Mouse (Mus musculus) heart, embryonic 13.5 days (tissue): ENCODE measurements around the gene Tub. TPM values are rescaled to one million over a fixed set of nuclear protein-coding genes. Genes with fewer than 3 reads are reported as not detected.

Experiments
- ATAC-seq: fragments of 200-750 bp; cut with Nextera tagmentation; 2 replicates; pipeline ENCODE4 v1.8.0; 2017; ENCODE audit warnings: moderate TSS enrichment; ENCODE audit not compliant: insufficient number of reproducible peaks, low FRiP score, low TSS enrichment; ENCODE audit errors: extremely low read depth
- H3K27ac ChIP-seq: fragments of 300-500 bp; sonication (generic); replicated peaks from 2 replicates; pipeline ENCODE4 v1.5.1; 2015; ENCODE audit warnings: moderate library complexity, mild to moderate bottlenecking, inconsistent platforms
- H3K27me3 ChIP-seq: fragments of 300-500 bp; sonication (generic); replicated peaks from 2 replicates; pipeline ENCODE4 v1.6.1; 2015; ENCODE audit warnings: mild to moderate bottlenecking, inconsistent platforms
- H3K36me3 ChIP-seq: fragments of 300-500 bp; sonication (generic); 2 replicates; pipeline ENCODE4 v1.6.1; 2015; ENCODE audit warnings: mild to moderate bottlenecking, inconsistent platforms
- H3K4me1 ChIP-seq: fragments of 300-500 bp; sonication (generic); 2 replicates; pipeline ENCODE4 v1.6.1; 2015; ENCODE audit warnings: inconsistent platforms
- H3K4me2 ChIP-seq: fragments of 300-500 bp; sonication (generic); 2 replicates; pipeline ENCODE4 v1.6.1; 2015; ENCODE audit warnings: inconsistent platforms, mild to moderate bottlenecking, moderate library complexity
- H3K4me3 ChIP-seq: fragments of 300-500 bp; sonication (generic); 2 replicates; pipeline ENCODE4 v1.5.1; 2015; ENCODE audit warnings: moderate library complexity, mild to moderate bottlenecking, inconsistent platforms
- H3K9ac ChIP-seq: fragments of 300-500 bp; sonication (generic); 2 replicates; pipeline ENCODE4 v1.6.1; 2015; ENCODE audit warnings: inconsistent platforms, mild to moderate bottlenecking, moderate library complexity
- H3K9me3 ChIP-seq: fragments of 300-500 bp; sonication (generic); 2 replicates; pipeline ENCODE4 v1.6.1; 2016; ENCODE audit warnings: inconsistent platforms
- WGBS: fragments of 180-500 bp; shearing (Covaris S2); methylation state at CpG from one replicate; pipeline ENCODE4 v1.1.7; 2015; ENCODE audit warnings: mixed read lengths; 5-methylcytosine and 5-hydroxymethylcytosine counted together
- polyA plus RNA-seq: library from polyadenylated mRNA; unstranded; fragments of >200 nt; fragmentation: Nextera tagmentation; extraction: Ambion mirVana; gene quantifications from 2 replicates; pipeline ENCODE4 v1.2.1, GENCODE M21; 2015

Tub gene
- polyA plus RNA-seq, 1 experiment from 2014 or later = 0.62 TPM

DNA sequence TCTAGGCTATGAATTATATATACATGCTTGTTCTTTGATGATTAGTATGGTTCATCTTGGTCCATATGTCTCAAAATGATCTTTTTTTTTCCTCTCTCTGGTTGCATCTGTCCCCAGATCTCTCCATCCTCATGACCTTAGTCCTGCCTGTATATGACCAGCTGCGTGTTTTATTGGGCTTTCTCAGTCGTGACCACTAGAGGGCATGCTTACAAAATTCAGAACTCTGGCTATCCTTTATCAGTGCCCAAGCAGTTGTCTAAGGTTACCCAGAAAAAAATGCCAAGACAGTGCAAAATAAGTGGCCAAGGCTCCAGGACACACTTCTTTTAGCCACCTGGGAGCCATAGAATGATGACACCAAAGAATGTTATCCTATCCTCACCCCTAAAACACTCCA is 6.1 kb upstream of the Tub start:
- H3K4me1 ChIP-seq = no peaks in the 10 kb centered on the region
- H3K36me3 ChIP-seq = peaks cover 69% of the 10 kb centered on the region
- no peaks in the 10 kb centered on the region for H3K9me3 ChIP-seq
- H3K27me3 ChIP-seq = peaks cover 12% of the 10 kb centered on the region
- H3K9ac ChIP-seq = no peak overlapping the region
- WGBS = 1% methylated on average over 2 of the region's 2 CpGs
- H3K27ac ChIP-seq = no peak overlapping the region
- H3K4me3 ChIP-seq = no peak overlapping the region
- H3K4me2 ChIP-seq = no peak overlapping the region
- no peak for ATAC-seq

DNA sequence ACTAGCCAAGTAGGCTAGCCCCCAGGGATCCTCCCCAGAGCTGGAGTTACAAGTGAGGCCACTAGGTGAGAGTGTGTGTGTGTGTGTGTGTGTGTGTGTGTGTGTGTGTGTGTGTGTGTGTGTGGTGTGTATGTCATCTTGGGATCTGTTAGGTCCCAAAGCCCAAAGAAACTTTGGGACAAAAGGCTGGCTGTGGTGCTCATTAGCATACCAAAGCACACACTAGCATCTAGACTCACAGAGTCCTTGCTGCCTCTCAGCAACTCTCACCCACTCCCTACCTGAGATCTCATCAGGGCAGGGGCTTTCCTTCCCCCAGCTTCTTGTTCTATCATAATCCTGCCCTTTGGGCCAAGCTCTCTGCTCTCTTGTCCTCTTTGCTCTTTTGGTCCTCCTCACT is 1.5 kb upstream of the Tub start:
- Histone ChIP-seq H3K4me1 (peaks cover 13% of the 10 kb centered on the region), H3K4me2 (no peak overlapping the region), H3K9ac (no peak overlapping the region), H3K4me3 (no peak overlapping the region), H3K27ac (no peak overlapping the region), H3K36me3 (peaks cover 24% of the 10 kb centered on the region), H3K27me3 (peaks cover 59% of the 10 kb centered on the region), H3K9me3 (no peaks in the 10 kb centered on the region)
- ATAC-seq = no peak

DNA sequence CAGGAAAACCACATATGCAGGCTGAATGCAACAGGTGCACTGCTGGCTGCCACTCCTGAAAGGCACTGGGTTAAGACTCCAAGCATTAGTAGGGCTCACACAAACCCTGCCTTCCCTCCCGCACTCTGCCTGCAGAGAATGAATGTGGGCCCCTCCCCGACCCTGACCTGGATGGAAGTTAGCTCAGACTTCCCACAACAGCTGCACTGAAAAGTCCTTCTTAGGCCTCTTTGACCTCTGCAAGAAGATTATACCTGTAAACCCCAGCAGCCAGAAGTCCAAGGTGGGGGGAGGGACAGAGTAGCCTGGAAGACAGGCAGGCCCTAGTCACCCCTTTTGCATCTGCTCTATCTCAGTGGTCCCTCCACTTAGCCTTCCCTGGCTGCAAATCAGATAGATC is 837 bp upstream of the Tub start:
- H3K36me3 ChIP-seq = peaks cover 18% of the 10 kb centered on the region
- H3K27me3 ChIP-seq = peaks cover 65% of the 10 kb centered on the region
- peaks cover 13% of the 10 kb centered on the region for H3K4me1 ChIP-seq
- no peak for ATAC-seq
- no peak overlapping the region for H3K9ac ChIP-seq
- H3K9me3 ChIP-seq = no peaks in the 10 kb centered on the region
- H3K4me2 ChIP-seq = no peak overlapping the region
- no peak overlapping the region for H3K27ac ChIP-seq
- WGBS = 37% methylated on average over 2 of the region's 2 CpGs
- no peak overlapping the region for H3K4me3 ChIP-seq

DNA sequence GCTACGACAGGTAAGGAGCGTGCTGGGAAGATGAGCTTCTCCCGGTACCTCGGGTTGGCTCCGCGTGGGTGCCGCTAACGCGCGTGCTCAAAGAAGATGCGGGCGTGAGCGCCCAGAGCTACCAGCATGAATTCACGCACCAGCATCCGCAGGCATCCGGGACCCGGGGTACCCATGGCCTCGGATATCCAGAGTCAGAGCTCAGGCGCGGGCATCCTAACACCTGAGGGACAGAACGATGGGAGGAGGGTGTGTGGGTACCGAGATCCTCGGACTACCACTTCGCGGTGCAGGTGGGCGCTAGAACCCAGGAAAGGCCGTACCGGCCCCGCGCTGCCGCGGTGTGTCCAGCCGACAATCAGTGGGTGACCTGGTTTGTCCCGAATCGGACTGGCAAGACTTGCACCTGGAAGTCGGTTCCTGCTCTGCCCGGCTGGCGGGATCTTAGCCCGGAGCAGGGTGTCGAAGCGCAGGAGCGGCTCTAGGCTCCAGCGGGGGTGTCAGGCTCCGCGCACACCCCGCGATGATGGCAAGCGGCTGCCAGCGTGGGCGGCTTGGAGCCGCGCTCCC is 709 bp downstream of the Tub start:
- 2% methylated on average over 52 of the region's 52 CpGs for WGBS
- H3K9me3 ChIP-seq = no peaks in the 10 kb centered on the region
- H3K4me3 ChIP-seq = peak overlapping the region; percentile 55
- peak overlapping the region; percentile 63 for H3K9ac ChIP-seq
- peaks cover 13% of the 10 kb centered on the region for H3K4me1 ChIP-seq
- peaks cover 5% of the 10 kb centered on the region for H3K36me3 ChIP-seq
- no peak for ATAC-seq
- H3K27ac ChIP-seq = no peak overlapping the region
- peaks cover 65% of the 10 kb centered on the region for H3K27me3 ChIP-seq
- peak overlapping the region; percentile 78 for H3K4me2 ChIP-seq

DNA sequence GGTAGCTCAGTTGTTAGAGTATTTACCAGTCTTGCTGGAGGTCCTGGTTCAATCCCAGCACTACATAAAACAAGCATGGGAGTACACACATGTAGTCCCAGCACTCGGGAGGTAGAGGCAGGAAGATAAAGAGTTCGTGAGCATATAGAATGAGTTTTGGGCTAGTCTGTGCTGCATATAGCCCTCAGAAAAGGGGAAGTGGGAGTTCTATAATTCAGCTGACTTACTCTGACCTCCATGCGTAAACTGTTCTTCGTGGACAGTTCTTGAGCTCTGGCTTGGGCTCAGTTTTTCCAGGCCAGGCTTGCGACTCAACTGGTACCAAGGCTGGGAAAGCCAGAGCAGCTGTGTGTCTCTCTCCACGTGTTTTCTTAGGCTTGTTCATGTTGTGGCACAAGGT is 2.7 kb downstream of the Tub start:
- no peak for ATAC-seq
- peaks cover 75% of the 10 kb centered on the region for H3K27me3 ChIP-seq

DNA sequence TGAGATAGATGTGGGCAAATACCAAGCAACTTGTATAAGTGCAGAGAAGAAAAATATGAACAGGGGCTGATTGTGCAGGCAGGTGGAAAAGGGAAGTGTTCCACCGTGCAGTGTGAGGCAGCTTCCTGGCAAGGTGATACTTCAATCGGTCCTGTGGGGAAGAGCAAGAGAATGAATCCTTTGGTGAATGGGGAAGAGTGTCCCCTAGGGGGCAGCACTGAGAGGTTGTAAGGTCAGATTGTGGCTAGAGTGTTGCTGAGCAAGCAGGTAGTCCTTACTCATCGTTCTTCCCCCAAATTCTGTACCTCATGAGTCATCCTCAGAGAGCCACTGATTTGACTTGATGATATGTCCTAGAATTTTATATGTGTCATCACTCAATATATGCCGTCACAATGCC is 4.0 kb downstream of the Tub start:
- Histone ChIP-seq H3K9ac (no peak overlapping the region), H3K4me1 (peaks cover 13% of the 10 kb centered on the region), H3K36me3 (no peaks in the 10 kb centered on the region), H3K4me3 (no peak overlapping the region), H3K27me3 (peaks cover 62% of the 10 kb centered on the region), H3K9me3 (no peaks in the 10 kb centered on the region), H3K27ac (no peak overlapping the region), H3K4me2 (no peak overlapping the region)
- no peak for ATAC-seq
- 47% methylated on average over 4 of the region's 4 CpGs for WGBS

More for the DNA sequence above, 2.7 kb downstream of the Tub start:
- H3K4me2 ChIP-seq = no peak overlapping the region
- H3K27ac ChIP-seq = no peak overlapping the region
- H3K4me1 ChIP-seq = peaks cover 13% of the 10 kb centered on the region
- H3K9ac ChIP-seq = no peak overlapping the region
- no peaks in the 10 kb centered on the region for H3K9me3 ChIP-seq
- H3K4me3 ChIP-seq = no peak overlapping the region
- WGBS = 69% methylated on average over 6 of the region's 6 CpGs
- H3K36me3 ChIP-seq = no peaks in the 10 kb centered on the region

DNA sequence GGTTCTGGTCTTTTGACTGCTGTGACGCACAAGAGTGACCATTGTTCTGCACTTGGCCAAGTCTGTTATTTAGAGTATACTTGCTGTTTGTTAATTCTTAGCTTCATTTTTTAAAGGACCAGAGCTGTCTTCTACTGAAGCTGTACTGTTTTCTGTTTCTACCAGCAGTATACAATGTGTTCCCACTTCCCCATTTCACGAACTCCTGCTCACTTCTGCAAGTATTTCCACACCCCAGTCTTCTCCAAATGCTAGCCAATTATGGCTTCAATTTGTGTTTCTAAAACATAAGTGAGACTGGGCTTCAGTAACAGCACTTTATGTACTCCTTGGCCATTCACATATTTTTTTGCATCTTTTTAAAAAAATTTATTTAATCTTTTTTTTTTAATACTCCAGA is 7.6 kb downstream of the Tub start:
- WGBS = 53% methylated on average over 2 of the region's 2 CpGs
- no peak overlapping the region for H3K9ac ChIP-seq
- no peak for ATAC-seq
- H3K4me2 ChIP-seq = no peak overlapping the region
- no peak overlapping the region for H3K27ac ChIP-seq
- peaks cover 26% of the 10 kb centered on the region for H3K27me3 ChIP-seq
- H3K9me3 ChIP-seq = no peaks in the 10 kb centered on the region
- H3K36me3 ChIP-seq = no peaks in the 10 kb centered on the region
- no peaks in the 10 kb centered on the region for H3K4me1 ChIP-seq
- no peak overlapping the region for H3K4me3 ChIP-seq

DNA sequence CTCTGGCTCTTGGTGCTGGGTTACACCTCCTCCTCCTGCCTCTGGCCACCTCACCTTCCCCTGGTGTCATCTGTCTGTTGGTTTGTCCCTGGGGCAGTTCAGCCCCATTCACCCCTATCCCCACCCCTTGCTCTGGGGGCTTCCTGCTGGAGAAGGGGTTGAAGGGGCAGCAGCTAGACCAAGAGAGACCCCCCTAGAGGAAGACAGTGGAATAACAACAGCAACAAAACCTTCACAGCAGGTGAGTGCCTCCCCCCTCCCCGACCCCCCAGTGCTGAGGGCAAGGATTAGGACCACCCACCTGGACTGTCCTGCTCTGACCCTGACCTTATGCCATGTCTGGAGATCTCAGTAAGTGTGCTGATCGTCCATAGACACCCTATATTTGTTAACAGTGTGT is 15.8 kb downstream of the Tub start:
- Histone ChIP-seq H3K9ac (no peak overlapping the region), H3K27ac (no peak overlapping the region), H3K4me3 (no peak overlapping the region), H3K4me1 (no peaks in the 10 kb centered on the region), H3K4me2 (no peak overlapping the region), H3K9me3 (no peaks in the 10 kb centered on the region), H3K27me3 (peaks cover 35% of the 10 kb centered on the region), H3K36me3 (no peaks in the 10 kb centered on the region)
- no peak for ATAC-seq
- 23% methylated on average over 2 of the region's 2 CpGs for WGBS

DNA sequence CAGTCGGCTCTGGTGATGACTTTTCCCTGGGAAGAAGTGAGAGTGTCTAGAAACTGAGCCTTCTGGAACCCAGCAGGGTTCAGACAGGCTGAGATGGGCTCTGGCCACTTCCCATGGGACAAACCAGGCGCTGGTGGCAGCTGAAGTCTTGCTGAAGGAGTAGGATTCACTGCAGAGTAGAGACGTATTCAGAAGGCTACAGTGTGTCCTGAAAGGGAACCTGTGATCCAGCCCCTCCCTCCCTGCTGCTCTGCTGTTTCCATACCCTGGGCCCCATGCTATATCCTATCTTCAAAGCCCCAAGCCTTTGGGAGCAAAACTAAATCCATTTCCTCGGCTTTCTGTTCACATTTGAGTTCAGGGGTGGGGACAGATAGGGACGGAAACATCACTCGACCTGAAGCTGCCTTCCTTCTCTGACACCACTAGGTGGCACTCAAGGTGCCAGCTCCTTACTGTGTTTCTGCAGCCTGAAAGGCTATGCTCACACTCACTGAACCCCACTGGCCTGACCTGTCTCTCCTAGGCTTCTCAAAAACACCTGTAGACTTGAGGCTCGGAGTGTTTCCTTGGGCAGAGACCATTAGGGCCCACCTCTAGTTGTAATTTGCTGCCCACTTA is 16.7 kb downstream of the Tub start:
- H3K36me3 ChIP-seq = no peaks in the 10 kb centered on the region
- H3K9me3 ChIP-seq = no peaks in the 10 kb centered on the region
- H3K4me2 ChIP-seq = no peak overlapping the region
- no peak overlapping the region for H3K27ac ChIP-seq
- WGBS = 25% methylated on average over 7 of the region's 7 CpGs
- no peak overlapping the region for H3K9ac ChIP-seq
- H3K4me3 ChIP-seq = no peak overlapping the region
- H3K4me1 ChIP-seq = no peaks in the 10 kb centered on the region
- peaks cover 35% of the 10 kb centered on the region for H3K27me3 ChIP-seq
- no peak for ATAC-seq

DNA sequence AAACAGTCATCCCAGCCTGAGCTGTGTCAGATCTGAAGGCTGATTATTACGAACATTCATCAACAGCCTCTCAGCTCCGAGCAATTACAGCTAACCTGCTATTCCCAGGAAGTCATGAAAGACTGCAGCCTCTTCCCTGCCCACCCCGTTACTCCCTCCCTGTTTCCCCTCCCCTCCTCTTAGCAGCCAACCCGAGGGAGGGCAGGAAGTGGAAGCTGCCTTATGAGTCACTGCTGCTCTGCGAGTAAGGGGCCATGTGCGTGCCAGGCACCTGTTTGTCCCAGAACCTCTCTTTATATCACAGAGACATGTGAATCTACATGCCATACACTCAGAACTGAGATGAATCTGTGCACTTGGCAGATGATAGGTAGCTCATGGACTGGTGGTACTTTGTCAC is 18.1 kb downstream of the Tub start:
- no peak overlapping the region for H3K9ac ChIP-seq
- WGBS = 33% methylated on average over 6 of the region's 6 CpGs
- no peaks in the 10 kb centered on the region for H3K4me1 ChIP-seq
- H3K27ac ChIP-seq = no peak overlapping the region
- H3K27me3 ChIP-seq = peaks cover 35% of the 10 kb centered on the region
- no peak overlapping the region for H3K4me2 ChIP-seq
- H3K36me3 ChIP-seq = no peaks in the 10 kb centered on the region
- no peaks in the 10 kb centered on the region for H3K9me3 ChIP-seq
- ATAC-seq = no peak
- no peak overlapping the region for H3K4me3 ChIP-seq

DNA sequence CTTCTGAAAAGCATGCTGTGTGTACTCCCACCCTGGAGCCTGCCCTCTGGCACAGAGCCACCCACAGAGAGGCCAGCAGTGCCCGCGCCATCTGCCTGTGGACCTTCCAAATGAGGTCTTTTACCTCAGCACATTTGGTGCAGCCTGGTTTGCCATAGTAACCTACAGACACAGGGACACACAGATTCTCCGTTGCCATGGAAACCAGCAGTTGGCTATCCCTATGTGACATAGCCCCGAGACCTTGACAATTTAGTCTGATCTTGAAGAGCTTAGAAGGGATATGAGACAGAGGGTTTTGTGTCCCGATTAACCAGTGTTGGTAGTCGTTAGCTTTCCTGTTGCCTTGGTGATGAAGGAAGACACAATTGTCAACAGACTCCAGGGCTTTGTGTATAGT is 22.1 kb downstream of the Tub start:
- H3K4me2 ChIP-seq = no peak overlapping the region
- H3K4me1 ChIP-seq = no peaks in the 10 kb centered on the region
- no peak overlapping the region for H3K4me3 ChIP-seq
- no peaks in the 10 kb centered on the region for H3K9me3 ChIP-seq
- peaks cover 17% of the 10 kb centered on the region for H3K27me3 ChIP-seq
- 62% methylated on average over 6 of the region's 6 CpGs for WGBS
- no peak overlapping the region for H3K9ac ChIP-seq
- no peaks in the 10 kb centered on the region for H3K36me3 ChIP-seq
- no peak for ATAC-seq
- no peak overlapping the region for H3K27ac ChIP-seq

DNA sequence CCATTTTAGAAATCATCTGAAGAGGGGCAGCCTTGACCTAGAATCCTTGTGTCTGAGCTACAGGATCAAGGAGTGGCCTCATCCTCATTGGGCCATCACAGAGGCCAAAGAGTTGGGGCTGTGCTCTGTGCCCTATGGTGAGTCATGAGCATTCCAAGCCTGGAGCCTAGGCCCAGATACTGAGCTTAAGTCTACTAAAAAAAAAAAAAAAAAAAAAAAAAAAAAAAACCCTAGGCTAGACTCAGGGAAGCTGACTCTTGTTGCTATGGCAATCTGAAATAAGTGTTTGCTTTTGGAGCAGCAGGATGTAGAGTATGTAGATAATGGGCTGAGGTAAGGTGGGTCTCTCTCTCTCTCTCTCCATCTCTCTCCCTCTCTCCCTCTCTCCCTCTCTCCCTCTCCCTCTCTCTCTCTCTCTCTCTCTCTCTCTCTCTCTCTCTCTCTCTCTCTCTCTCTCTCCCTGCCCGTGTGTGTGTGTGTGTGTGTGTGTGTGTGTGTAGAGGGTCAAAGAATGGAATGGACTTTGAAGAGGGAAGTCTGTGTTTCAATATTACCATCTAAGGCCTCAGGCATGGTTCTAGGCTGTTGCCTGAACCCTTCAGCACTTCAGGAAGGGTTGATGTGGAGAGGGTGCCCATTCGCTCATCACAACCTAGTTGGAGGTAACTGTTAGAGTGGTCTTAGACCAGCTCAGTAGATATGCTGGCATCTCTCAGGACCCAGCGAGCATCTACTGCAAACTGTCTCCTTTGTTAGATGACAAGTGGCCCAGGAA is 36.0 kb downstream of the Tub start:
- Histone ChIP-seq H3K9me3 (no peaks in the 10 kb centered on the region), H3K4me2 (no peak overlapping the region), H3K9ac (no peak overlapping the region), H3K4me3 (no peak overlapping the region), H3K27ac (no peak overlapping the region), H3K36me3 (no peaks in the 10 kb centered on the region), H3K4me1 (no peaks in the 10 kb centered on the region), H3K27me3 (no peaks in the 10 kb centered on the region; the same call in 1 of the 2 replicates)
- ATAC-seq = no peak
- 70% methylated on average over 2 of the region's 3 CpGs for WGBS
